Mouse (Mus musculus): ENCODE measurements around the gene Kcnab2.
A peak's percentile ranks its signal among the peaks of the same experiment; 100 is the strongest.

GRCm38 (mm10) chr4:152435255-152435654, 42.4 kb downstream of the Kcnab2 start:
- TF ChIP-seq CTCF (IDR thresholded peaks at IDR 0.05; ENCODE audit: borderline replicate concordance, control insufficient read depth, extremely low read depth, insufficient read depth, low read length, poor library complexity) (peak; percentile 89), POLR2A (IDR thresholded peaks at IDR 0.05; ENCODE audit: control insufficient read depth, extremely low read depth, insufficient read depth, low read length, poor library complexity) (no peak)
